Mouse (Mus musculus): ENCODE measurements at regions not wholly inside any gene's neighbourhood (a gene's known extent, or its start where the extent isn't known, plus 50 kb on each side); places are given as distances from the start of the nearest gene placed in this dataset.

DNA sequence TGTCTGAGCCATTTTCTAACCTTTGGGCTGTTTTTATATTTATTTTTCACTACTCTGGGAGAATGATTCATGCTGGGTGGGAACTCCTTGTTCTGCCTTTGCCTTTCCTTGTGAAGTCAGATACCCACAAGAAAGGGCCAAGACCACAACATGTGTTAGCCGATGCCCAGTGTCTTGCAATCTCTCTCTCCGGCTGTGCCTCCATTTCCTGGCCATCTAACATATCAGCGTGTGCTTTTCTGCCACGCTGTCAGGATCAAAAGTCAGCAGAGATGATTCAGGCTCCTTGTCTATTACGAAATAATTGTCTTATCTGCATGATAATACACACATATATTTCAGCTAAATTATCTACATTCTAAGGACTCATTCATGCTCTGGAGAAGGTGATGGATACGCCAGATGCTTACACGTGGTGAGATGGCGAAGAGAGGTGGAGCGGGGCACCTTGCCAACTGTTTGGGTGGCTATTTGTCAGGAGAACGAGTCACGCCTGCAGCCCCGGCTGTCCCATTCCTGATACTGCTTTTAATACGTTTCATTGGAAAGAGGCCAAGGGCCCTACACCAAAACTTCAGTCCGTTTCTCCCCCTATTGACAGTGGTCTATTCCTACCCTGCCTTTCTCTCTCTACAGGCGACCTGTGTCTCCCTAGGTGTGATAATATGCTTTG, 842.1 kb upstream of the Car8 start:
- H3K9me3 ChIP-seq (ENCODE audit: control insufficient read depth, low read length): no peaks in the 10 kb centered on the region
- no peak overlapping the region for H3K4me3 ChIP-seq (ENCODE audit: low read length)
- ATAC-seq (ENCODE audit: low read depth): no peak
- no peak overlapping the region for H3K9ac ChIP-seq (ENCODE audit: low read length)
- WGBS: 30% methylated on average over 15 of the region's 15 CpGs
- no peak overlapping the region for H3K27ac ChIP-seq (ENCODE audit: low read length)
- H3K36me3 ChIP-seq (ENCODE audit: control insufficient read depth, insufficient read depth, low read length): no peaks in the 10 kb centered on the region
- peaks cover 20% of the 10 kb centered on the region for H3K4me1 ChIP-seq (replicated peaks; ENCODE audit: control insufficient read depth, insufficient read depth, low read length)
- no peak overlapping the region for H3K4me2 ChIP-seq (ENCODE audit: low read depth, low read length)
- no peaks in the 10 kb centered on the region for H3K27me3 ChIP-seq (ENCODE audit: control insufficient read depth, insufficient read depth, low read depth, low read length)

- Histone ChIP-seq H3K4me3 (ENCODE audit: low read length) (no peak overlapping the region), H3K9ac (ENCODE audit: low read length) (no peak overlapping the region), H3K9me3 (ENCODE audit: control insufficient read depth, low read length) (no peaks in the 10 kb centered on the region), H3K4me1 (replicated peaks; ENCODE audit: control insufficient read depth, insufficient read depth, low read length) (peaks cover 20% of the 10 kb centered on the region), H3K4me2 (ENCODE audit: low read depth, low read length) (no peak overlapping the region), H3K27me3 (ENCODE audit: control insufficient read depth, insufficient read depth, low read depth, low read length) (no peaks in the 10 kb centered on the region), H3K27ac (ENCODE audit: low read length) (no peak overlapping the region), H3K36me3 (ENCODE audit: control insufficient read depth, insufficient read depth, low read length) (no peaks in the 10 kb centered on the region)
- peak; percentile 92 for ATAC-seq (ENCODE audit: low read depth)
- 16% methylated on average over 4 of the region's 4 CpGs for WGBS
Measured at GRCm38 (mm10) chr4:9079828-9080245, 841.0 kb upstream of the Car8 start.

DNA sequence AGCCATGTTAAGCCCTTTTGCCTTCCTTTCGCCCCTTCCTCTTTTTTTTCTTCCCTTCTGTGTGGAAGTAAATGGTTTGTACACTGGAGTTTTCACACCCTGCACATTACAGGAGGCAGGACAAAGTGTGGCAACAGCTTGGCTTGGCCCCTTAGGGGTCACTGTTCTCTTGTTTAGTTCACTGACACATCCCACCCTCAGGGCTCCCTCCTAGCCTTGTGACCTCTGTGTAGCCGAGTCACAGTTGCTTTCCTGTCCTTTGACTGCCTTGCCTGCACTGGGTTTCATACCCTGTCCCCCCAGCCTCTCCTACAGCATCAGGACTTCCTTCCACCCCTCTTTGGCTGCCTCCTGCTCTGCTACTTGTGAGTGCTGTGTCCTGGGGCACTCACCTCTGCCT, 835.6 kb upstream of the Car8 start:
- H3K4me3 ChIP-seq (ENCODE audit: low read length): no peak overlapping the region
- H3K9ac ChIP-seq (ENCODE audit: low read length): no peak overlapping the region
- H3K27ac ChIP-seq (ENCODE audit: low read length): no peak overlapping the region
- ATAC-seq (ENCODE audit: low read depth): no peak
- no peaks in the 10 kb centered on the region for H3K9me3 ChIP-seq (ENCODE audit: control insufficient read depth, low read length)
- 45% methylated on average over 2 of the region's 2 CpGs for WGBS
- no peaks in the 10 kb centered on the region for H3K36me3 ChIP-seq (ENCODE audit: control insufficient read depth, insufficient read depth, low read length)
- no peak overlapping the region for H3K4me2 ChIP-seq (ENCODE audit: low read depth, low read length)
- H3K27me3 ChIP-seq (ENCODE audit: control insufficient read depth, insufficient read depth, low read depth, low read length): no peaks in the 10 kb centered on the region
- no peaks in the 10 kb centered on the region for H3K4me1 ChIP-seq (replicated peaks; ENCODE audit: control insufficient read depth, insufficient read depth, low read length)

DNA sequence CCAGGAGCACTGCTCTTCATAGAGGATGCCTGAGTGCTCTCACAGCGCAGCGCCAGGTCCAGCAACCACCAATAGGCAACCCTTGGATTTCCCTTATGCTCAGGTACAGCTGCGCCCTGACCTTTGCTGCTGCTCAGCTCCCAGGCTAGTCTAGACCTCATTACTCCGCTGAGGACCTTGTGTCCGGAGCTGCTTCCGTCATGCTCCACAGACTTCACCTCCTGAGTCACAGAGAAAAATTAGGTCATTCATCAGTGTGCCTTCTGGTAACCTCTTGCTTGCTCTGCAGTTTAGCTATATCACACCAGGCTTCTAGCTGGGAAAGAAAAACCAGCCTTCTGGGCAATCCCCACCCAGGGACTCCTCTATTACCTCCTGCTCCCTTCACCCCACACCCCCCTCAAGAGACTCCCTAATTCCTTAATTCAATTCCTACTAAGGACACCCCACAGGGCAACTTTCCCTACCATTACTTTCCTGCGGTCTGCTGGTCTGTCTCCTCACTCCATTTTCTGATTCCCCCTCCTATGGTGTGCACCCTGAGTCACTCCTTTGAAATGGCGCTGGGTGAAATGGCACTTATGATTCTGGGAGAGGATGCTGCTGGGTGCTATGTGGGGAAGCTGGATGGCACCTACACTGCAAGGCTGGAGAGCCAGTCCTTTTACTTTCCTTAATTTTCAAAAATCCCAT, 835.0 kb upstream of the Car8 start:
- Histone ChIP-seq H3K4me3 (ENCODE audit: low read length) (no peak overlapping the region), H3K27ac (ENCODE audit: low read length) (no peak overlapping the region), H3K27me3 (ENCODE audit: control insufficient read depth, insufficient read depth, low read depth, low read length) (no peaks in the 10 kb centered on the region), H3K36me3 (ENCODE audit: control insufficient read depth, insufficient read depth, low read length) (no peaks in the 10 kb centered on the region), H3K4me2 (ENCODE audit: low read depth, low read length) (no peak overlapping the region), H3K4me1 (replicated peaks; ENCODE audit: control insufficient read depth, insufficient read depth, low read length) (no peaks in the 10 kb centered on the region), H3K9ac (ENCODE audit: low read length) (no peak overlapping the region), H3K9me3 (ENCODE audit: control insufficient read depth, low read length) (no peaks in the 10 kb centered on the region)
- no peak for ATAC-seq (ENCODE audit: low read depth)
- 72% methylated on average over 8 of the region's 8 CpGs for WGBS

DNA sequence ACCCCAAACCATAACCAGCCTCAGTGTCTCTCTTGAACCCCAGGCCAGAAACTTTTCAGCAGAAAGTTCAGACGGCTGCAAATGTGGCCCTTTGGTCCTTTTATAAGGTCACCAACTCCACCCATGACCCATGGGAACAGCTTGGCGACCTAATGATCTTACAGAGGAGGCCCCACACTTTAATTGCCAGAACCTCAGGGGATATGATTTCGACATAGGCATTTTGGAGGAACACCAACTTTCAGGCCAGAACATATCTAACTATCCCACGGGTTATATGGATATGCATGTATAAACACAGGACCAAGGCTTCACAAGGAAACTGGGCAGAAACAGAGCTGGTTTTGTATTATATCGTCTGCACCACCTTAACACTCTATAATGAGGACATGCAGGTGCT, 833.5 kb upstream of the Car8 start:
- Histone ChIP-seq H3K9me3 (ENCODE audit: control insufficient read depth, low read length) (no peaks in the 10 kb centered on the region), H3K4me2 (ENCODE audit: low read depth, low read length) (no peak overlapping the region), H3K4me3 (ENCODE audit: low read length) (no peak overlapping the region), H3K27me3 (ENCODE audit: control insufficient read depth, insufficient read depth, low read depth, low read length) (no peaks in the 10 kb centered on the region), H3K4me1 (replicated peaks; ENCODE audit: control insufficient read depth, insufficient read depth, low read length) (no peaks in the 10 kb centered on the region), H3K9ac (ENCODE audit: low read length) (no peak overlapping the region), H3K36me3 (ENCODE audit: control insufficient read depth, insufficient read depth, low read length) (no peaks in the 10 kb centered on the region), H3K27ac (ENCODE audit: low read length) (no peak overlapping the region)
- ATAC-seq (ENCODE audit: low read depth): no peak
- 48% methylated on average over 5 of the region's 5 CpGs for WGBS

DNA sequence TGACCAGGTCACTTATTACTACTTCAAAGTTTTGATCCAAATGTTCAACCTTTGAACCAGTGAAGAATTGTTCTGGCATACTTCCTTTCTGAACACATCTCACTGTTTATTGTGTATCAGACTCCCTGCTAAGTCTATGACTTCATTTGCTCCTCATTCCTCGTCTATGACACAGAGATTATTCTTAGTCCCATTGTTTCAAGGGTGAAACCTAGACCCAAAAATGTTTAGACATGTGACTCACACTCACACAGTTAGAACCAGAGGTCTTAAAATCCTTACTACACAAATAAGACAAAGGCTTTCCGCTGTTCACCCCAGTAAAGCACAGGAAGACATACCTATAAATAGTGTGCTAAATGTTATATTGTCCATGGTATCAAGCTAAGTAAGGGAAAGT, 829.0 kb upstream of the Car8 start:
- no peaks in the 10 kb centered on the region for H3K9me3 ChIP-seq (ENCODE audit: control insufficient read depth, low read length)
- no peak overlapping the region for H3K9ac ChIP-seq (ENCODE audit: low read length)
- no peak overlapping the region for H3K4me2 ChIP-seq (ENCODE audit: low read depth, low read length)
- no peaks in the 10 kb centered on the region for H3K4me1 ChIP-seq (replicated peaks; ENCODE audit: control insufficient read depth, insufficient read depth, low read length)
- ATAC-seq (ENCODE audit: low read depth): peak; percentile 66
- H3K36me3 ChIP-seq (ENCODE audit: control insufficient read depth, insufficient read depth, low read length): no peaks in the 10 kb centered on the region
- 57% methylated on average over 2 of the region's 2 CpGs for WGBS
- no peak overlapping the region for H3K4me3 ChIP-seq (ENCODE audit: low read length)
- no peaks in the 10 kb centered on the region for H3K27me3 ChIP-seq (ENCODE audit: control insufficient read depth, insufficient read depth, low read depth, low read length)
- no peak overlapping the region for H3K27ac ChIP-seq (ENCODE audit: low read length)

DNA sequence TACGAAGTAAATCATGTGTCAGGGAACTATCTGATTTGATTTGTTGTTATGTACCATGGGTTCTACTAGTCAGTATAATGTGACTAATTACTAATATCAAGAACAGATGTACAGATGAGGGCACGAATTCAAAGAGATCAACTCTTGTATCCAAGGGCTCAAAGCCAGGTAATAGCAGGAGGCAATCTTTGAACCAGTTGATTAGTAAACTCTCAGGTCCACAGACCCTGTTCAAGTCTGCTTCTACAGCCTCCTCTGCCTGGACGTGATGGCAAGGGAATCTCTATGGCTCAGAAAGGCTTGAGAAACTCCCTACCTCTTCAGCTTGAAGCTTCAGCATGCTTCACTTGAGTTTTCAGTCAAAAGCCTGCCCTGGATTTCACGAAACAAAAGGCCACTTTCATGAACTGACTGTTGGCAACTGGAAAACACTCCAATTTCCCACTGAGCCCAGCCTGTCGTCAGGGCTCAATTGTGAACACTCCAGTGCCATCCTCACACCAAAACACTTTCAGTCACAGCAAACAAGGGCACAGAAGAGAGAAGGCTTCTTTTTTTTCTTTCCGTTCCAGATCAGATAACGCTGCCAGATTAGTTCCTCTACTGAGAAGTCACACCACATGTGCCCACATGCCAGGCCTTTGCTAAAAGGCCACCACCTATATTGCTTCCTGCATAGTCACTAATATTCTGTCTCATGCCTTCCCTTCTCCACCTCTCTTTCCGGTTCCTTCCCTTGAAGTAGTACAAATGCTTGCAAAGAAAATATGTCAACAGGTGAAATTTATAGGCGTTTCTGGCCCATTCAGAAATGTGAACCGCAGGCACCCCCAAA, 827.4 kb upstream of the Car8 start:
- Histone ChIP-seq H3K4me1 (replicated peaks; ENCODE audit: control insufficient read depth, insufficient read depth, low read length) (no peaks in the 10 kb centered on the region), H3K4me3 (ENCODE audit: low read length) (no peak overlapping the region), H3K4me2 (ENCODE audit: low read depth, low read length) (no peak overlapping the region), H3K36me3 (ENCODE audit: control insufficient read depth, insufficient read depth, low read length) (no peaks in the 10 kb centered on the region), H3K9ac (ENCODE audit: low read length) (no peak overlapping the region), H3K9me3 (ENCODE audit: control insufficient read depth, low read length) (no peaks in the 10 kb centered on the region), H3K27ac (ENCODE audit: low read length) (no peak overlapping the region), H3K27me3 (ENCODE audit: control insufficient read depth, insufficient read depth, low read depth, low read length) (no peaks in the 10 kb centered on the region)
- WGBS: 61% methylated on average over 10 of the region's 10 CpGs
- ATAC-seq (ENCODE audit: low read depth): no peak

DNA sequence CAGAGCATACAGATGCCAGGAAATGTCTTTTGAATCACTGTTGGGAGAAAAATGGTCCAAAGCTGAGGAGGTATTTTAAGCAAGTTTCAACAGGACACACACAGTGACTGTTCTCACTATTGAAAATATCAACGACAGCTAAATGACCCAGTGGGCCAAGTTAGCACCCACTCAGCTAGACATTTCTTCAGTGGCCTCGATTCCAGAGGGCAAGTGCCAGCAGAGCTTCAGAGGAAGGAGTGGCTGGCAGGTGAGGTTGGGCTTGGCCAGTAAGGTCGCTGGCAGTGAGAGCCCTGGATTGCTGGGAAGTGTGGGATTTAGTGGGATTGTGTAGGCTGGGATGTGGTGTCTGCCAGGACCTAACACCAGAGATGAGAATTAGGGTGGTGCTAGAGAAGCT, 823.1 kb upstream of the Car8 start:
- Histone ChIP-seq H3K9ac (ENCODE audit: low read length) (no peak overlapping the region), H3K4me2 (ENCODE audit: low read depth, low read length) (no peak overlapping the region), H3K36me3 (ENCODE audit: control insufficient read depth, insufficient read depth, low read length) (no peaks in the 10 kb centered on the region), H3K9me3 (ENCODE audit: control insufficient read depth, low read length) (no peaks in the 10 kb centered on the region), H3K27ac (ENCODE audit: low read length) (no peak overlapping the region), H3K4me3 (ENCODE audit: low read length) (no peak overlapping the region), H3K27me3 (ENCODE audit: control insufficient read depth, insufficient read depth, low read depth, low read length) (no peaks in the 10 kb centered on the region), H3K4me1 (replicated peaks; ENCODE audit: control insufficient read depth, insufficient read depth, low read length) (no peaks in the 10 kb centered on the region)
- 42% methylated on average over 3 of the region's 3 CpGs for WGBS
- ATAC-seq (ENCODE audit: low read depth): no peak

DNA sequence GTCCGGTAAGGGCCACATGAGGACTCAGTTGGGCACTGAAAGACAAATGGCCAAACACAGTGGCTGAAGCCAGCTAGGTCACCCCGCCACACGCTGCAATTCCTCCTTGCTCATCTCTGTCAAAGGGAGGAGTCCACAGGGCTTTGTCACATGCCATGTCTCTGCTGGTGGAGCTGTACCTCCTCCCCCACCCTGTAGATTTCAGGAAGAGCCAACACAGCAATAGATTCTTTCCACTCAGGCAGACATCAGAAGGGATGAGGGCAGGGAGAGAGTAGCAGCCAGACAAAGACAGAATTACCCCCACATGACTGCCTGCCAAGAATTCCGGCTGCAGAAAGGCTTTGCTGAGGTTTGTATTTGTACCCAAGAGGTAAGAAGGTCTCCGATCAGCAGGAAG, 821.4 kb upstream of the Car8 start:
- Histone ChIP-seq H3K4me3 (ENCODE audit: low read length) (no peak overlapping the region), H3K9ac (ENCODE audit: low read length) (no peak overlapping the region), H3K27me3 (ENCODE audit: control insufficient read depth, insufficient read depth, low read depth, low read length) (no peaks in the 10 kb centered on the region), H3K36me3 (ENCODE audit: control insufficient read depth, insufficient read depth, low read length) (no peaks in the 10 kb centered on the region), H3K27ac (ENCODE audit: low read length) (no peak overlapping the region), H3K4me1 (replicated peaks; ENCODE audit: control insufficient read depth, insufficient read depth, low read length) (no peaks in the 10 kb centered on the region), H3K9me3 (ENCODE audit: control insufficient read depth, low read length) (no peaks in the 10 kb centered on the region), H3K4me2 (ENCODE audit: low read depth, low read length) (no peak overlapping the region)
- WGBS: 65% methylated on average over 5 of the region's 5 CpGs
- ATAC-seq (ENCODE audit: low read depth): no peak
